Mouse (Mus musculus) midbrain, embryonic 12.5 days (tissue): ENCODE measurements at regions not wholly inside any gene's neighbourhood (a gene's known extent, or its start where the extent isn't known, plus 50 kb on each side); places are given as distances from the start of the nearest gene placed in this dataset.

ENCODE experiments used
- ATAC-seq: fragments of 200-750 bp; cut with Nextera tagmentation; 2 replicates; pipeline ENCODE4 v1.8.0; 2017; ENCODE audit warnings: low read depth, moderate TSS enrichment, moderate library complexity; ENCODE audit not compliant: low FRiP score
- H3K27ac ChIP-seq: fragments of 300-500 bp; sonication (generic); replicated peaks from 2 replicates; pipeline ENCODE4 v1.5.1; 2016; ENCODE audit warnings: mild to moderate bottlenecking
- H3K27me3 ChIP-seq: fragments of 300-500 bp; sonication (generic); 2 replicates; pipeline ENCODE4 v1.6.1; 2016; ENCODE audit warnings: mild to moderate bottlenecking
- H3K36me3 ChIP-seq: fragments of 300-500 bp; sonication (generic); 2 replicates; pipeline ENCODE4 v1.6.1; 2016
- H3K4me1 ChIP-seq: fragments of 300-500 bp; sonication (generic); 2 replicates; pipeline ENCODE4 v1.6.1; 2016
- H3K4me2 ChIP-seq: fragments of 300-500 bp; sonication (generic); replicated peaks from 2 replicates; pipeline ENCODE4 v1.6.1; 2016; ENCODE audit warnings: mild to moderate bottlenecking, moderate library complexity
- H3K4me3 ChIP-seq: fragments of 300-500 bp; sonication (generic); 2 replicates; pipeline ENCODE4 v1.5.1; 2016; ENCODE audit warnings: mild to moderate bottlenecking
- H3K9ac ChIP-seq: fragments of 300-500 bp; sonication (generic); replicated peaks from 2 replicates; pipeline ENCODE4 v1.6.1; 2016; ENCODE audit warnings: mild to moderate bottlenecking, moderate library complexity
- H3K9me3 ChIP-seq: fragments of 300-500 bp; sonication (generic); 2 replicates; pipeline ENCODE4 v1.6.1; 2016; ENCODE audit warnings: mild to moderate bottlenecking
- WGBS: fragments of 180-500 bp; shearing (Covaris S2); methylation state at CpG from one replicate; pipeline ENCODE4 v1.1.7; 2016; 5-methylcytosine and 5-hydroxymethylcytosine counted together

GRCm38 (mm10) chr15:96915544-96915943 lies 140.2 kb downstream of the Slc38a4 start:
- H3K4me2 ChIP-seq = no peak overlapping the region
- ATAC-seq = no peak
- whole genome bisulfite sequencing = 86% methylated on average over 10 of the region's 10 CpGs
- H3K4me1 ChIP-seq = no peaks in the 10 kb centered on the region
- no peak overlapping the region for H3K27ac ChIP-seq
- no peak overlapping the region for H3K9ac ChIP-seq
- H3K9me3 ChIP-seq = no peaks in the 10 kb centered on the region
- no peaks in the 10 kb centered on the region for H3K27me3 ChIP-seq
- H3K4me3 ChIP-seq = no peak overlapping the region
- no peaks in the 10 kb centered on the region for H3K36me3 ChIP-seq

GRCm38 (mm10) chr15:96914988-96915387 lies 140.8 kb downstream of the Slc38a4 start:
- no peaks in the 10 kb centered on the region for H3K9me3 ChIP-seq
- no peak overlapping the region for H3K4me2 ChIP-seq
- no peak overlapping the region for H3K27ac ChIP-seq
- no peaks in the 10 kb centered on the region for H3K36me3 ChIP-seq
- no peak overlapping the region for H3K4me3 ChIP-seq
- no peaks in the 10 kb centered on the region for H3K27me3 ChIP-seq
- H3K4me1 ChIP-seq = no peaks in the 10 kb centered on the region
- no peak overlapping the region for H3K9ac ChIP-seq
- ATAC-seq = no peak
- 88% methylated on average over 6 of the region's 6 CpGs for WGBS

GRCm38 (mm10) chr15:96905520-96905919 lies 150.2 kb downstream of the Slc38a4 start:
- Histone ChIP-seq H3K27ac (no peak overlapping the region), H3K4me2 (no peak overlapping the region), H3K27me3 (no peaks in the 10 kb centered on the region), H3K9me3 (no peaks in the 10 kb centered on the region), H3K4me3 (no peak overlapping the region), H3K36me3 (no peaks in the 10 kb centered on the region), H3K4me1 (no peaks in the 10 kb centered on the region), H3K9ac (no peak overlapping the region)
- WGBS = 95% methylated on average over 4 of the region's 4 CpGs
- no peak for ATAC-seq

- ATAC-seq = no peak
- Histone ChIP-seq H3K36me3 (no peaks in the 10 kb centered on the region), H3K9ac (no peak overlapping the region), H3K4me1 (no peaks in the 10 kb centered on the region), H3K4me2 (no peak overlapping the region), H3K27ac (no peak overlapping the region), H3K9me3 (no peaks in the 10 kb centered on the region), H3K4me3 (no peak overlapping the region), H3K27me3 (no peaks in the 10 kb centered on the region)
- WGBS = 94% methylated on average over 3 of the region's 3 CpGs
These were observed 152.3 kb downstream of the Slc38a4 start for GRCm38 (mm10) chr15:96903461-96903860.

GRCm38 (mm10) chr15:96902781-96903180 lies 153.0 kb downstream of the Slc38a4 start:
- Histone ChIP-seq H3K9ac (no peak overlapping the region), H3K9me3 (no peaks in the 10 kb centered on the region), H3K27me3 (no peaks in the 10 kb centered on the region), H3K4me2 (no peak overlapping the region), H3K4me1 (no peaks in the 10 kb centered on the region), H3K36me3 (no peaks in the 10 kb centered on the region), H3K27ac (no peak overlapping the region), H3K4me3 (no peak overlapping the region)
- no peak for ATAC-seq
- 92% methylated on average over 8 of the region's 8 CpGs for WGBS

- ATAC-seq = no peak
- 95% methylated on average over 9 of the region's 9 CpGs for WGBS
- H3K36me3 ChIP-seq = no peaks in the 10 kb centered on the region
- no peaks in the 10 kb centered on the region for H3K4me1 ChIP-seq
- no peak overlapping the region for H3K4me3 ChIP-seq
- no peak overlapping the region for H3K9ac ChIP-seq
- H3K27me3 ChIP-seq = no peaks in the 10 kb centered on the region
- H3K4me2 ChIP-seq = no peak overlapping the region
- H3K9me3 ChIP-seq = no peaks in the 10 kb centered on the region
- H3K27ac ChIP-seq = no peak overlapping the region
These were observed 154.1 kb downstream of the Slc38a4 start for GRCm38 (mm10) chr15:96901616-96902015.

GRCm38 (mm10) chr15:96898285-96898684 lies 157.5 kb downstream of the Slc38a4 start:
- no peak overlapping the region for H3K27ac ChIP-seq
- H3K9ac ChIP-seq = no peak overlapping the region
- 0 out of 2 replicates have a peak, but pooled peaks cover 3% of the 10 kb centered on the region for H3K9me3 ChIP-seq
- no peaks in the 10 kb centered on the region for H3K36me3 ChIP-seq
- no peak for ATAC-seq
- no peak overlapping the region for H3K4me3 ChIP-seq
- no peaks in the 10 kb centered on the region for H3K27me3 ChIP-seq
- no peak overlapping the region for H3K4me2 ChIP-seq
- no peaks in the 10 kb centered on the region for H3K4me1 ChIP-seq
- WGBS = 87% methylated on average over 3 of the region's 3 CpGs

GRCm38 (mm10) chr15:96884901-96885300 lies 170.9 kb downstream of the Slc38a4 start:
- Histone ChIP-seq H3K9ac (no peak overlapping the region), H3K27me3 (no peaks in the 10 kb centered on the region), H3K4me1 (no peaks in the 10 kb centered on the region), H3K9me3 (no peaks in the 10 kb centered on the region), H3K4me3 (no peak overlapping the region), H3K27ac (no peak overlapping the region), H3K4me2 (no peak overlapping the region), H3K36me3 (no peaks in the 10 kb centered on the region)
- 85% methylated on average over 10 of the region's 10 CpGs for WGBS
- no peak for ATAC-seq

- no peak for ATAC-seq
- H3K27ac ChIP-seq = no peak overlapping the region
- no peak overlapping the region for H3K4me3 ChIP-seq
- no peak overlapping the region for H3K4me2 ChIP-seq
- H3K9ac ChIP-seq = no peak overlapping the region
- WGBS = 89% methylated on average over 10 of the region's 10 CpGs
- H3K36me3 ChIP-seq = no peaks in the 10 kb centered on the region
- no peaks in the 10 kb centered on the region for H3K4me1 ChIP-seq
- no peaks in the 10 kb centered on the region for H3K27me3 ChIP-seq
- no peaks in the 10 kb centered on the region for H3K9me3 ChIP-seq
These were observed 172.0 kb downstream of the Slc38a4 start for GRCm38 (mm10) chr15:96883754-96884153.

GRCm38 (mm10) chr15:96882211-96882610 lies 173.5 kb downstream of the Slc38a4 start:
- no peak overlapping the region for H3K4me3 ChIP-seq
- no peaks in the 10 kb centered on the region for H3K4me1 ChIP-seq
- no peak for ATAC-seq
- H3K27me3 ChIP-seq = no peaks in the 10 kb centered on the region
- H3K9me3 ChIP-seq = no peaks in the 10 kb centered on the region
- 92% methylated on average over 14 of the region's 14 CpGs for WGBS
- no peaks in the 10 kb centered on the region for H3K36me3 ChIP-seq
- no peak overlapping the region for H3K9ac ChIP-seq
- H3K4me2 ChIP-seq = no peak overlapping the region
- H3K27ac ChIP-seq = no peak overlapping the region

- no peak overlapping the region for H3K4me3 ChIP-seq
- H3K9ac ChIP-seq = no peak overlapping the region
- no peaks in the 10 kb centered on the region for H3K9me3 ChIP-seq
- no peaks in the 10 kb centered on the region for H3K27me3 ChIP-seq
- WGBS = 91% methylated on average over 9 of the region's 9 CpGs
- ATAC-seq = no peak
- H3K4me2 ChIP-seq = no peak overlapping the region
- H3K27ac ChIP-seq = no peak overlapping the region
- H3K36me3 ChIP-seq = no peaks in the 10 kb centered on the region
- H3K4me1 ChIP-seq = no peaks in the 10 kb centered on the region
These were observed 174.1 kb downstream of the Slc38a4 start for GRCm38 (mm10) chr15:96881519-96882170.

GRCm38 (mm10) chr15:96880066-96880465 lies 175.7 kb downstream of the Slc38a4 start:
- WGBS = 96% methylated on average over 11 of the region's 11 CpGs
- no peaks in the 10 kb centered on the region for H3K36me3 ChIP-seq
- no peak for ATAC-seq
- H3K27me3 ChIP-seq = no peaks in the 10 kb centered on the region
- H3K4me3 ChIP-seq = no peak overlapping the region
- no peaks in the 10 kb centered on the region for H3K9me3 ChIP-seq
- no peak overlapping the region for H3K4me2 ChIP-seq
- H3K27ac ChIP-seq = no peak overlapping the region
- H3K4me1 ChIP-seq = no peaks in the 10 kb centered on the region
- no peak overlapping the region for H3K9ac ChIP-seq

GRCm38 (mm10) chr15:96878796-96879195 lies 177.0 kb downstream of the Slc38a4 start:
- WGBS = 84% methylated on average over 4 of the region's 4 CpGs
- Histone ChIP-seq H3K36me3 (no peaks in the 10 kb centered on the region), H3K4me3 (no peak overlapping the region), H3K27me3 (no peaks in the 10 kb centered on the region), H3K4me1 (no peaks in the 10 kb centered on the region), H3K9ac (no peak overlapping the region), H3K27ac (no peak overlapping the region), H3K9me3 (no peaks in the 10 kb centered on the region), H3K4me2 (no peak overlapping the region)
- ATAC-seq = no peak
